ENCODE assay signal across 14 mouse cellular contexts in genomic region chr12:77130526-77130925, GRCm38 (mm10).
DNase-seq lines count a peak whose midpoint lies in the region; ATAC-seq lines count a peak whose summit lies in the region.
"Had no signal": no experiment of that assay in that cellular context is flagged by ENCODE, and none has a peak within 500 bp of the region (broad histone marks: within the 10 kb centered on the region; RNA-seq: fewer than 3 reads in every experiment).

No protein-coding gene starts in this region.

- H3K27me3 ChIP-seq in hindbrain, embryonic 14.5 days (ENCODE audit: control insufficient read depth, insufficient read depth, low read length), result no peaks in the 10 kb centered on the region
- H3K27me3 ChIP-seq: embryonic facial prominence, embryonic 13.5 days; heart, embryonic 12.5 days had no signal

- WGBS in hindbrain, embryonic 14.5 days, result 84% methylated on average over 6 of the region's 6 CpGs

- H3K4me1 ChIP-seq in hindbrain, embryonic 14.5 days (replicated peaks; ENCODE audit: control insufficient read depth, insufficient read depth, low read length), result no peaks in the 10 kb centered on the region
- H3K4me1 ChIP-seq: embryonic facial prominence, embryonic 13.5 days had no signal

- peak; percentile 91 for ATAC-seq in frontal cortex, adult (ENCODE audit: low TSS enrichment)
- no peak for ATAC-seq in hindbrain, embryonic 14.5 days (ENCODE audit: low FRiP score)
- ATAC-seq: hindbrain, postnatal 0 days had no signal

- H3K9ac ChIP-seq in hindbrain, embryonic 14.5 days, result no peak overlapping the region
- H3K9ac ChIP-seq: embryonic facial prominence, embryonic 13.5 days; heart, embryonic 12.5 days had no signal

- H3K9me3 ChIP-seq in hindbrain, embryonic 14.5 days (ENCODE audit: control insufficient read depth, low read length), result 0 out of 2 replicates have a peak, but pooled peaks cover 3% of the 10 kb centered on the region
- H3K9me3 ChIP-seq: limb, embryonic 10.5 days had no signal

- H3K27ac ChIP-seq in hindbrain, embryonic 14.5 days, result no peak overlapping the region
- H3K27ac ChIP-seq: embryonic facial prominence, embryonic 13.5 days; hindbrain, postnatal 0 days; limb, embryonic 10.5 days; macrophage had no signal

- no peaks in the 10 kb centered on the region for H3K36me3 ChIP-seq in hindbrain, embryonic 14.5 days (replicated peaks; ENCODE audit: control insufficient read depth, insufficient read depth)
- H3K36me3 ChIP-seq: embryonic facial prominence, embryonic 13.5 days; heart, embryonic 12.5 days; limb, embryonic 10.5 days had no signal

- H3K4me2 ChIP-seq in hindbrain, embryonic 14.5 days (replicated peaks), result no peak overlapping the region
- H3K4me2 ChIP-seq: embryonic facial prominence, embryonic 13.5 days; heart, embryonic 12.5 days had no signal

- no peak overlapping the region for H3K4me3 ChIP-seq in hindbrain, embryonic 14.5 days (replicated peaks; ENCODE audit: low read length)
- H3K4me3 ChIP-seq: embryonic facial prominence, embryonic 13.5 days; heart, embryonic 12.5 days; limb, embryonic 10.5 days had no signal

- no peak for DNase-seq in frontal cortex, postnatal 14 days (ENCODE audit: low spot score in 2 of 2)
- DNase-seq in 3134 (ENCODE audit: extremely low read depth, insufficient read length, low spot score) (peak; percentile 79), adipocyte (ENCODE audit: low spot score) (peak; percentile 13)
- peak; percentile 30 for DNase-seq in lung, postnatal 10 days
- DNase-seq in hindbrain, embryonic 14.5 days (ENCODE audit: low spot score), result no peak
- no peak for DNase-seq in layer of hippocampus, postnatal 10 days (ENCODE audit: low spot score in 2 of 2)
- no peak for DNase-seq in gastrocnemius, postnatal 25 days
- DNase-seq: cerebellum, adult 11-12 months had no signal

Comparison
In these comparisons a context has a peak if more than half of its experiments do, and no peak if none do; other contexts are left out.
1. DNase-seq: peak in 3134 (single experiment), adipocyte (single experiment) and lung, postnatal 10 days (single experiment); none in frontal cortex, postnatal 14 days (0 of 2), hindbrain, embryonic 14.5 days (single experiment), layer of hippocampus, postnatal 10 days (0 of 2) and gastrocnemius, postnatal 25 days (single experiment).